Mouse (Mus musculus) hindbrain, embryonic 11.5 days (tissue): ENCODE data around the gene Nudt8. TPM values are rescaled to one million over a fixed set of nuclear protein-coding genes. Genes with fewer than 3 reads are reported as not detected.
"Not testable (repeated sequence)": the region's sequence is repeated elsewhere in the genome, so short reads cannot be mapped to it uniquely, and the experiment has no call there.

ENCODE experiments used
- ATAC-seq: fragments of 200-750 bp; cut with Nextera tagmentation; 2 replicates; pipeline ENCODE4 v1.8.0; 2017; ENCODE audit warnings: mild to moderate bottlenecking, moderate TSS enrichment, moderate library complexity; ENCODE audit not compliant: low FRiP score
- DNase-seq: peaks from one replicate; pipeline ENCODE4 v3.0.0-alpha.2; 2015; ENCODE audit warnings: low spot score
- H3K27ac ChIP-seq: fragments of 300-500 bp; sonication (generic); 2 replicates; pipeline ENCODE4 v1.5.1; 2014; ENCODE audit warnings: mild to moderate bottlenecking, low read depth, low read length
- H3K27me3 ChIP-seq: fragments of 300-500 bp; sonication (generic); 2 replicates; pipeline ENCODE4 v1.6.1; 2014; ENCODE audit warnings: mild to moderate bottlenecking, low read length, moderate library complexity, mixed read lengths; ENCODE audit not compliant: control insufficient read depth, insufficient read depth
- H3K36me3 ChIP-seq: fragments of 300-500 bp; sonication (generic); 2 replicates; pipeline ENCODE4 v1.6.1; 2014; ENCODE audit warnings: mild to moderate bottlenecking, low read length, moderate library complexity, mixed read lengths; ENCODE audit not compliant: control insufficient read depth, insufficient read depth
- H3K4me1 ChIP-seq: fragments of 300-500 bp; sonication (generic); replicated peaks from 2 replicates; pipeline ENCODE4 v1.6.1; 2014; ENCODE audit warnings: low read length, mixed read lengths; ENCODE audit not compliant: control insufficient read depth, insufficient read depth
- H3K4me2 ChIP-seq: fragments of 300-500 bp; sonication (generic); replicated peaks from 2 replicates; pipeline ENCODE4 v1.6.1; 2014; ENCODE audit warnings: mild to moderate bottlenecking, low read depth, low read length
- H3K4me3 ChIP-seq: fragments of 300-500 bp; sonication (generic); 2 replicates; pipeline ENCODE4 v1.5.1; 2014; ENCODE audit warnings: low read depth, low read length
- H3K9ac ChIP-seq: fragments of 300-500 bp; sonication (generic); 2 replicates; pipeline ENCODE4 v1.6.1; 2014; ENCODE audit warnings: low read depth, low read length
- H3K9me3 ChIP-seq: fragments of 300-500 bp; sonication (generic); 2 replicates; pipeline ENCODE4 v1.6.1; 2016; ENCODE audit warnings: low read length; ENCODE audit not compliant: control insufficient read depth
- WGBS: fragments of 180-500 bp; shearing (Covaris S2); extraction: QIAGEN DNeasy Blood & Tissue Kit; methylation state at CpG from one replicate; pipeline ENCODE4 v1.1.7; 2014; 5-methylcytosine and 5-hydroxymethylcytosine counted together
- polyA plus RNA-seq: library from polyadenylated mRNA; unstranded; fragments of >200 nt; fragmentation: Nextera tagmentation; extraction: Ambion mirVana; gene quantifications from 2 replicates; pipeline ENCODE4 v1.2.1, GENCODE M21; 2014

The Nudt8 gene
- polyA plus RNA-seq, 1 experiment from 2014 or later, result 19.5 TPM

DNA sequence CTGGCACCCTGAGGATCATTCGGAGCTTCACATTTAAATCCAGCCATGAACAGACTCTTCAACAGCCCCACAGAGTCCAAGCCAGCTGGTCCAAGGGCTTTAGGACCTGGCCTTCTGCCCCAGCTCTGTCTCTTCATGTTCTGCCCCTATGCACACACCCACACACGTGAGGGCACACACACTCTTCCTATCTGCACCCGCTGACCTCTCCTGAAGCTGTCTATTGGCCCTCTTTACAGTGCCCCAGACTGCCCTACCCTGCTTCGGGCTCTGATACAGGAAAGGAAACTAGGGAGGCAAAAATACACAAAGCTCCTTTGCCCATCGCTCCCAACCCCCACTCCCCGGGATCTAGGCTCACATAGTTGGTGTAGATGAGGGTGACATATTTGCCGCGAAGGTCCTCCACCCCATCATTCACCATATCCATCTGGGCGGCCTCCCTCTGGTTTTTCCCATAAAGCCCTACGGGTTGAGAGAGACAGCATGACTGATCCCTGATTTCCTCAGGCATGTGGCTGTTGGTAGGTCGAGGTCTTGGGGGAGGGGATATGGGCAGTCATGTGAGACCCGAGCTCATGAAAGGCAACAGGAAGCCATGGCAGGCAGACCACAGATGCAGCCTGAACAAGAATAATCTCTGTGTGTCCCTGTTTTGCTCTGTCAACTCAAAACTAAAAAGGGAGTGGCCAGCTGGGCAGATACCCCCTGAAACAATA, 36.1 kb downstream of the Nudt8 start:
- peak; percentile 28 for DNase-seq

DNA sequence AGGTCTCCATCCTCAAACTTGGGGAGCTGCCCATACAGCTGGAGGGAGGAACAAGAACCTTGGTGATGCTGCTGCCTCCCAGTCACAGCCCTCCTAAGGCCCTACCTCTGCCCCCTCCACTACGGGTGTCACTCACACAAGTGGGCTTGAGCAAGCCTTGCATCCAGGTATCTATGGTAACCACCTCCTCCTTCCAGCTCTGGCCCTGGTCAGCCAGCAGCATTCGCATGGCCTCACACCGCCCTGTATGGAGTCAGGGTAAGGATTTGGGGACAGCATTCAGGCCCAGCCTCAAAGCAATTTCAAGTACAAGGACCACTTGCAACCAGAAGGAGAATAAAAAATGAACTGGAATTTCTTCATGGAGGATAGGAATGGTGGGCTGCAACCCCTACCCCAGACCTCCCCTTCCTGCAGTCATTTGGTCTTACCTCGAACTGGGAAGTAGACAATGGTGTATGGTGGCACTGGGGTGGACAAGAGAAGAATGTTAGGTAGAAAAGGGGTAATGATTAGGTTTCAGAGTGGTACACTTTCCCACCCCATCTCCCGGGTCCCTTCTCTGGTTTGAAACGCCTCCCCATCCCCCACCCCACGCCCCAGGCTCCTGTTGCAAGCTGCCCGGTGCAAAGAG, 36.9 kb downstream of the Nudt8 start:
- Histone ChIP-seq H3K4me3 (peak overlapping the region; percentile 61), H3K4me2 (peak overlapping the region; percentile 66), H3K9ac (peak overlapping the region; percentile 70)
- peak; percentile 38; the same call in 1 of the 2 replicates for ATAC-seq
- H3K36me3 ChIP-seq, H3K4me1 ChIP-seq, DNase-seq, H3K9me3 ChIP-seq, H3K27me3 ChIP-seq, H3K27ac ChIP-seq: not testable (repeated sequence)
- WGBS, result 29% methylated on average over 7 of the region's 8 CpGs

More for the DNA sequence above, 36.1 kb downstream of the Nudt8 start:
- Histone ChIP-seq H3K27ac (no peak overlapping the region), H3K9ac (no peak overlapping the region; the same call in 1 of the 2 replicates), H3K36me3 (no peaks in the 10 kb centered on the region), H3K9me3 (no peaks in the 10 kb centered on the region), H3K27me3 (no peaks in the 10 kb centered on the region), H3K4me2 (no peak overlapping the region), H3K4me1 (no peaks in the 10 kb centered on the region), H3K4me3 (no peak overlapping the region)
- ATAC-seq, result 0 out of 2 replicates have a peak, but pooled peaks have one; percentile 10
- 75% methylated on average over 12 of the region's 12 CpGs for WGBS

GRCm38 (mm10) chr19:4037788-4038232, 37.4 kb downstream of the Nudt8 start, which contains the start of gene Gstp1:
Gene Gstp1, minus strand, starts transcription at chr19:4037985.
- no peak within 1 kb of the TSS for H3K27ac ChIP-seq
- H3K4me3 ChIP-seq, result peak within 1 kb of the TSS; percentile 61
- DNase-seq, result peak; percentile 84
- H3K4me1 ChIP-seq, result no peaks in the 10 kb centered on the region
- no peaks in the 10 kb centered on the region for H3K36me3 ChIP-seq
- peak within 1 kb of the TSS; percentile 70 for H3K9ac ChIP-seq
- no peaks in the 10 kb centered on the region for H3K9me3 ChIP-seq
- H3K27me3 ChIP-seq, result no peaks in the 10 kb centered on the region
- peak; percentile 81 for ATAC-seq
- under 1% methylated on average over 26 of the region's 26 CpGs for WGBS
- H3K4me2 ChIP-seq, result peak within 1 kb of the TSS; percentile 66

DNA sequence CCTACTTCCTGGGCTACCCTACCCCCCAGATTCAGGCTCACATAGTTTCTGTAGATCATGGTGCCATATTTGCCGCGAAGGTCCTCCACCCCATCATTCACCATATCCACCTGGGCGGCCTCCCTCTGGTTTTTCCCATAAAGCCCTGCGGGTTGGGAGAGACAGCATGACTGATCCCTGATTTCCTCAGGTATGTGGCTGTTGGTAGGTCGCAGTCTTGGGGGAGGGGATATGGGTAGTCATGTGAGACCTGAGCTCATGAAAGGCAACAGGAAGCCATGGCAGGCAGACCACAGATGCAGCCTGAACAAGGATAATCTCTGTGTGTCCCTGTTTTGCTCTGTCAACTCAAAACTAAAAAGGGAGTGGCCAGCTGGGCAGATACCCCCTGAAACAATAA, 40.6 kb downstream of the Nudt8 start:
- H3K4me1 ChIP-seq, H3K4me3 ChIP-seq, H3K9ac ChIP-seq, H3K9me3 ChIP-seq, H3K4me2 ChIP-seq, H3K36me3 ChIP-seq, ATAC-seq, H3K27me3 ChIP-seq, H3K27ac ChIP-seq, DNase-seq: not testable (repeated sequence)
- 86% methylated on average over 5 of the region's 5 CpGs for WGBS

GRCm38 (mm10) chr19:4041500-4041899, 41.1 kb downstream of the Nudt8 start:
- not testable (repeated sequence) for H3K4me1 ChIP-seq, H3K4me2 ChIP-seq, H3K9ac ChIP-seq, H3K36me3 ChIP-seq, H3K27me3 ChIP-seq, H3K27ac ChIP-seq, ATAC-seq, H3K9me3 ChIP-seq, H3K4me3 ChIP-seq, DNase-seq
- 88% methylated on average over 3 of the region's 4 CpGs for WGBS

DNA sequence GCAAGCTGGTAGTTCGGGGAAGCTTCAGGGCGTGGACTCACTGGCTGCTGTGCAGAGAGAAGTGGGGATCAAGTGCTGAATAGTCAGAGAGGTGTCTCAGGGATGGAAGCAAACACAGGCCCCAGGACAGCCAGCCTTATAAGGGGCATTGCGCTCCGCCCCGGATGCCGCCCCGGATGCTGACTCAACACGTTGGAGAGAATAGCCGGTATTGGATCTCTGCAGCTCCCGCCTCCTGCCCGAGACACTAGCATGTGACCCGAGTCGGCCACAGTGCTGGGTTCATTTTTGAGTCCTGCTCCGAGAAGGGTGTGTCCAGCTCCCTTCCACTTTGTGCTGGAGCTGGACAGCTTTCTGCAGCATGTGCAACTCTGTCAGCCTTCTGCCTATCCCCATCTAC, 41.7 kb downstream of the Nudt8 start:
- Histone ChIP-seq H3K27ac (no peak overlapping the region), H3K9ac (no peak overlapping the region), H3K36me3 (no peaks in the 10 kb centered on the region), H3K4me2 (no peak overlapping the region), H3K4me1 (no peaks in the 10 kb centered on the region), H3K27me3 (no peaks in the 10 kb centered on the region), H3K4me3 (no peak overlapping the region), H3K9me3 (no peaks in the 10 kb centered on the region)
- DNase-seq (no peak), ATAC-seq (no peak)
- 81% methylated on average over 14 of the region's 14 CpGs for WGBS

DNA sequence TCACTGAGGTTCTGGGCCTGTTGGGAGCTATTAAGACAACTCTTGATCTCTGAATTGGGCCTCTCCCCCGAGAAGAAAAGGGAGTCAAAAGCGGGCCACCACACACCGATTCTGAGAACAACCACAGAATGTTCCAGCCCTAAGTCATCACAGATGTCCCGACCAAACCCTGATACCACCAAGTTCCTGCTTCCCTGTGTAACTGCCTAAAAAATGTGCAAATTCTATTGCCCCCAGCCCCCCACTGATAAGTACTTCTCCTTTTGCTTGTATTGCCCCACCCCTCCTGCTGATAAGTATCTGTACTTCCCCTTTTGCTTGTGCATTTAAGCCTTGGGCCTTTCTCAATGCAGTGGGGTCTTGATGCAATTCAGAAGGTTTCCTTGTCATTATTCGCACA, 43.7 kb downstream of the Nudt8 start:
- H3K4me2 ChIP-seq, result not testable (repeated sequence)

GRCm38 (mm10) chr19:4045966-4046865, 45.8 kb downstream of the Nudt8 start, which contains the start of gene Gstp2:
Gene Gstp2, minus strand, starts transcription at chr19:4046023.
- 60% methylated on average over 16 of the region's 16 CpGs for WGBS
- H3K9ac ChIP-seq, result no peak within 1 kb of the TSS
- no peaks in the 10 kb centered on the region for H3K4me1 ChIP-seq
- no peaks in the 10 kb centered on the region for H3K36me3 ChIP-seq
- H3K27ac ChIP-seq, result no peak within 1 kb of the TSS
- no peak for ATAC-seq
- no peaks in the 10 kb centered on the region for H3K9me3 ChIP-seq
- peak; percentile 51 for DNase-seq
- no peak within 1 kb of the TSS for H3K4me3 ChIP-seq
- no peaks in the 10 kb centered on the region for H3K27me3 ChIP-seq
- no peak within 1 kb of the TSS for H3K4me2 ChIP-seq

More for the DNA sequence above, 43.7 kb downstream of the Nudt8 start:
- 91% methylated on average over 5 of the region's 5 CpGs for WGBS
- H3K27me3 ChIP-seq, ATAC-seq, H3K9ac ChIP-seq, H3K4me3 ChIP-seq, H3K4me1 ChIP-seq, DNase-seq, H3K27ac ChIP-seq, H3K36me3 ChIP-seq, H3K9me3 ChIP-seq: not testable (repeated sequence)
